Mouse (Mus musculus) bone marrow macrophage, adult 2 months (primary cell): Measurements from ENCODE around the gene Cd6.

ENCODE experiments used
- CTCF ChIP-seq: IDR thresholded peaks from 2 replicates; pipeline ENCODE4 v1.5.1; 2012; ENCODE audit warnings: low read depth, mild to moderate bottlenecking, low read length, moderate library complexity
- POLR2A ChIP-seq: IDR thresholded peaks from 2 replicates; pipeline ENCODE4 v1.6.1; 2012; ENCODE audit warnings: mild to moderate bottlenecking, low read depth, low read length, borderline replicate concordance

GRCm38 (mm10) chr19:10801070-10801469 is 28.8 kb downstream of the Cd6 start:
- TF ChIP-seq CTCF (no peak), POLR2A (no peak)
